Mouse (Mus musculus) limb, embryonic 11.5 days (tissue): ENCODE data around the gene Rpl3. TPM values are rescaled to one million over a fixed set of nuclear protein-coding genes. Genes with fewer than 3 reads are reported as not detected.

Source experiments
- ATAC-seq: fragments of 200-750 bp; cut with Nextera tagmentation; 2 replicates; pipeline ENCODE4 v1.8.0; 2017; ENCODE audit warnings: low read depth; ENCODE audit not compliant: insufficient number of reproducible peaks, low FRiP score, low TSS enrichment
- DNase-seq: peaks from one replicate; pipeline ENCODE4 v3.0.0-alpha.2; 2015; ENCODE audit warnings: low spot score
- H3K27ac ChIP-seq: fragments of 300-500 bp; sonication (generic); replicated peaks from 2 replicates; pipeline ENCODE4 v1.5.1; 2014; ENCODE audit warnings: low read depth, mild to moderate bottlenecking, low read length
- H3K27me3 ChIP-seq: fragments of 300-500 bp; sonication (generic); 2 replicates; pipeline ENCODE4 v1.6.1; 2014; ENCODE audit warnings: mild to moderate bottlenecking, low read length, mixed read lengths; ENCODE audit not compliant: control insufficient read depth, insufficient read depth
- H3K36me3 ChIP-seq: fragments of 300-500 bp; sonication (generic); 2 replicates; pipeline ENCODE4 v1.6.1; 2014; ENCODE audit warnings: mild to moderate bottlenecking, low read length, moderate library complexity, mixed read lengths; ENCODE audit not compliant: control insufficient read depth, insufficient read depth
- H3K4me1 ChIP-seq: fragments of 300-500 bp; sonication (generic); 2 replicates; pipeline ENCODE4 v1.6.1; 2014; ENCODE audit warnings: low read length, mixed read lengths; ENCODE audit not compliant: control insufficient read depth, insufficient read depth
- H3K4me2 ChIP-seq: fragments of 300-500 bp; sonication (generic); 2 replicates; pipeline ENCODE4 v1.6.1; 2014; ENCODE audit warnings: low read depth, mild to moderate bottlenecking, moderate library complexity; ENCODE audit not compliant: severe bottlenecking
- H3K4me3 ChIP-seq: fragments of 300-500 bp; sonication (generic); 2 replicates; pipeline ENCODE4 v1.5.1; 2014; ENCODE audit warnings: low read depth, low read length
- H3K9ac ChIP-seq: fragments of 300-500 bp; sonication (generic); 2 replicates; pipeline ENCODE4 v1.6.1; 2014; ENCODE audit warnings: mild to moderate bottlenecking, low read length
- H3K9me3 ChIP-seq: fragments of 300-500 bp; sonication (generic); 2 replicates; pipeline ENCODE4 v1.6.1; 2016; ENCODE audit warnings: low read length; ENCODE audit not compliant: control insufficient read depth
- WGBS: fragments of 180-500 bp; shearing (Covaris S2); extraction: QIAGEN DNeasy Blood & Tissue Kit; methylation state at CpG from one replicate; pipeline ENCODE4 v1.1.7; 2014; 5-methylcytosine and 5-hydroxymethylcytosine counted together
- polyA plus RNA-seq: library from polyadenylated mRNA; unstranded; fragments of >200 nt; fragmentation: Nextera tagmentation; extraction: Ambion mirVana; gene quantifications from 2 replicates; pipeline ENCODE4 v1.2.1, GENCODE M21; 2014

Gene Rpl3
- polyA plus RNA-seq, 1 experiment from 2014 or later: 1,338 TPM

GRCm38 (mm10) chr15:80054034-80054710 is 37.5 kb downstream of the Rpl3 start:
- Histone ChIP-seq H3K9me3 (no peaks in the 10 kb centered on the region), H3K4me3 (no peak overlapping the region), H3K4me1 (peaks cover 11% of the 10 kb centered on the region; the same call in 1 of the 2 replicates), H3K36me3 (no peaks in the 10 kb centered on the region), H3K27me3 (no peaks in the 10 kb centered on the region), H3K9ac (no peak overlapping the region), H3K4me2 (no peak overlapping the region), H3K27ac (no peak overlapping the region)
- no peak for DNase-seq
- 79% methylated on average over 7 of the region's 7 CpGs for WGBS
- ATAC-seq: no peak

- WGBS: 83% methylated on average over 8 of the region's 8 CpGs
- no peak overlapping the region for H3K4me2 ChIP-seq
Observed at GRCm38 (mm10) chr15:80053381-80054033, 38.2 kb downstream of the Rpl3 start.

GRCm38 (mm10) chr15:80051782-80052181 is 39.9 kb downstream of the Rpl3 start:
- H3K9ac ChIP-seq: no peak overlapping the region
- H3K27me3 ChIP-seq: no peaks in the 10 kb centered on the region
- no peak for ATAC-seq

More at GRCm38 (mm10) chr15:80053381-80054033, 38.2 kb downstream of the Rpl3 start:
- H3K4me1 ChIP-seq: peaks cover 11% of the 10 kb centered on the region; the same call in 1 of the 2 replicates
- no peak overlapping the region for H3K27ac ChIP-seq
- no peaks in the 10 kb centered on the region for H3K27me3 ChIP-seq
- no peak overlapping the region for H3K4me3 ChIP-seq
- DNase-seq (no peak), ATAC-seq (no peak)
- no peaks in the 10 kb centered on the region for H3K36me3 ChIP-seq
- no peak overlapping the region for H3K9ac ChIP-seq
- no peaks in the 10 kb centered on the region for H3K9me3 ChIP-seq

GRCm38 (mm10) chr15:80051092-80051761 is 40.4 kb downstream of the Rpl3 start:
- H3K36me3 ChIP-seq: no peaks in the 10 kb centered on the region
- no peak for DNase-seq
- WGBS: 62% methylated on average over 19 of the region's 19 CpGs
- H3K9ac ChIP-seq: no peak overlapping the region; the same call in 1 of the 2 replicates
- no peak for ATAC-seq
- H3K4me1 ChIP-seq: peaks cover 9% of the 10 kb centered on the region; the same call in 1 of the 2 replicates
- H3K9me3 ChIP-seq: no peaks in the 10 kb centered on the region
- H3K27ac ChIP-seq: no peak overlapping the region
- no peaks in the 10 kb centered on the region for H3K27me3 ChIP-seq
- H3K4me2 ChIP-seq: no peak overlapping the region
- no peak overlapping the region for H3K4me3 ChIP-seq

More at GRCm38 (mm10) chr15:80051782-80052181, 39.9 kb downstream of the Rpl3 start:
- WGBS: 77% methylated on average over 9 of the region's 9 CpGs
- Histone ChIP-seq H3K27ac (no peak overlapping the region), H3K4me1 (peaks cover 11% of the 10 kb centered on the region; the same call in 1 of the 2 replicates), H3K4me3 (no peak overlapping the region), H3K9me3 (no peaks in the 10 kb centered on the region), H3K4me2 (no peak overlapping the region), H3K36me3 (no peaks in the 10 kb centered on the region)
- no peak for DNase-seq

- Histone ChIP-seq H3K9ac (no peak overlapping the region), H3K36me3 (no peaks in the 10 kb centered on the region), H3K27ac (no peak overlapping the region), H3K4me3 (no peak overlapping the region), H3K9me3 (no peaks in the 10 kb centered on the region), H3K4me2 (no peak overlapping the region), H3K27me3 (no peaks in the 10 kb centered on the region), H3K4me1 (peaks cover 9% of the 10 kb centered on the region; the same call in 1 of the 2 replicates)
- whole genome bisulfite sequencing: 71% methylated on average over 4 of the region's 4 CpGs
- ATAC-seq (no peak), DNase-seq (no peak)
Observed at GRCm38 (mm10) chr15:80050093-80050492, 41.6 kb downstream of the Rpl3 start.

- H3K4me1 ChIP-seq: peaks cover 9% of the 10 kb centered on the region; the same call in 1 of the 2 replicates
- H3K36me3 ChIP-seq: no peaks in the 10 kb centered on the region
- no peaks in the 10 kb centered on the region for H3K27me3 ChIP-seq
- H3K9me3 ChIP-seq: no peaks in the 10 kb centered on the region
- H3K9ac ChIP-seq: no peak overlapping the region
- no peak overlapping the region for H3K4me2 ChIP-seq
- ATAC-seq: no peak
- WGBS: 44% methylated on average over 5 of the region's 5 CpGs
- no peak for DNase-seq
- no peak overlapping the region for H3K27ac ChIP-seq
- no peak overlapping the region for H3K4me3 ChIP-seq
Observed at GRCm38 (mm10) chr15:80047973-80048372, 43.7 kb downstream of the Rpl3 start.

GRCm38 (mm10) chr15:80047242-80047641 is 44.4 kb downstream of the Rpl3 start:
- Histone ChIP-seq H3K4me2 (no peak overlapping the region), H3K4me1 (peaks cover 9% of the 10 kb centered on the region; the same call in 1 of the 2 replicates), H3K27me3 (no peaks in the 10 kb centered on the region), H3K9ac (no peak overlapping the region), H3K4me3 (no peak overlapping the region), H3K36me3 (no peaks in the 10 kb centered on the region), H3K9me3 (no peaks in the 10 kb centered on the region), H3K27ac (no peak overlapping the region)
- no peak for DNase-seq
- 78% methylated on average over 2 of the region's 2 CpGs for WGBS
- ATAC-seq: no peak

GRCm38 (mm10) chr15:80045749-80046148 is 45.9 kb downstream of the Rpl3 start:
- Histone ChIP-seq H3K4me3 (no peak overlapping the region), H3K27ac (no peak overlapping the region), H3K9me3 (no peaks in the 10 kb centered on the region), H3K4me2 (no peak overlapping the region), H3K4me1 (no peaks in the 10 kb centered on the region), H3K36me3 (no peaks in the 10 kb centered on the region), H3K9ac (no peak overlapping the region), H3K27me3 (no peaks in the 10 kb centered on the region)
- DNase-seq (no peak), ATAC-seq (no peak)
- WGBS: 96% methylated on average over 2 of the region's 2 CpGs
